Mouse (Mus musculus) hematopoietic stem cell, adult 5-6 weeks (primary cell): ENCODE results near the gene Gm20604. TPM values are rescaled to one million over a fixed set of nuclear protein-coding genes. Genes with fewer than 3 reads are reported as not detected.

ENCODE experiments used
- ATAC-seq, 2 experiments: fragments of 125-278 bp in 1 of 2; replicated peaks in 1 of 2; 2 replicates each; pipeline ENCODE4 v1.8.0; 2016 to 2017; ENCODE audit warnings: inconsistent platforms in 2 of 2, mild to moderate bottlenecking in 2 of 2, moderate number of reproducible peaks in 2 of 2, low read depth in 1 of 2, moderate TSS enrichment in 1 of 2; ENCODE audit not compliant: low FRiP score in 2 of 2, poor library complexity in 2 of 2, severe bottlenecking in 2 of 2, insufficient read depth in 1 of 2, low TSS enrichment in 1 of 2
- total RNA-seq: library from RNA; stranded (forward); fragments of 172-1452, 232-1000 nt; gene quantifications from 2 replicates; pipeline ENCODE4 v1.2.3, GENCODE M21; 2017

The Gm20604 gene
- total RNA-seq, 1 experiment from 2014 or later = 9.8 TPM

DNA sequence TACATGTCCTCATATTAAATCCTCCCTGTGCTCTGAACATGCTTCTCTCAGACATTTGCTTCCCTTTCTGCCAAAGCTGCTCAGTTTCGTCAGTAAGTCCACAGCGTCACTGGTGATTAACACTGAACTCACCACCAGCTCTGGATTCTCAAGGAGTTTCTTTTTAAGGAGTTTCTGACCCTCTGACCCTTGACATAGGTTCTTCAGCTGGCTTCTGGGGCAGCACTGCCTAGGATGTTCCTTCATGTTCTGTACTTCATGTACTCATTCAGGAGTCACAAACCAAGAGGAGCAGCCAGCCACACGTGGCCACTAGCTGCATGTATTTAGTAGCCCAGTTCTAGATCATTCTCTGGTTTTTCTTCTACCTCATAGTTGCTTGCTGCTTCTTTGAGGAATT, 10.2 kb downstream of the Gm20604 start:
- no peak for ATAC-seq

DNA sequence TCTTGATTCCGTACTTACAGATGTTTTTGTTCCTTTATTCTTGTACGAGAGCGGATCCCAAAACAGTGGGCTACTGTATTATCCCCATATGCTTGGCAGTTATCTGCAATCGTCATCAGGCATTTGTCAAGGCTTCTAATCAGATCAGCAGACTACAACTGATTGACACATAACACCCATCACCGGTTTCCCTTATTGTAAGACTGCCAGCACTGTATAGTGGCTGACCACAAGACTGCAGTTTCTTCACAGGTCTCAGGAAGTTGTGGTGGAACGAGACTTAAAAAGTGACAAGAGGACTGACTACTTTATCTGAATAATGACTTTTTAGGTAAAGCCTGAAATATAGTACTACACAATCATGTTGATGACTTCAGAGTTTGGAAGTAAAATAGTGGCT, 13.6 kb downstream of the Gm20604 start:
- ATAC-seq = peak; percentile 68 to 70

DNA sequence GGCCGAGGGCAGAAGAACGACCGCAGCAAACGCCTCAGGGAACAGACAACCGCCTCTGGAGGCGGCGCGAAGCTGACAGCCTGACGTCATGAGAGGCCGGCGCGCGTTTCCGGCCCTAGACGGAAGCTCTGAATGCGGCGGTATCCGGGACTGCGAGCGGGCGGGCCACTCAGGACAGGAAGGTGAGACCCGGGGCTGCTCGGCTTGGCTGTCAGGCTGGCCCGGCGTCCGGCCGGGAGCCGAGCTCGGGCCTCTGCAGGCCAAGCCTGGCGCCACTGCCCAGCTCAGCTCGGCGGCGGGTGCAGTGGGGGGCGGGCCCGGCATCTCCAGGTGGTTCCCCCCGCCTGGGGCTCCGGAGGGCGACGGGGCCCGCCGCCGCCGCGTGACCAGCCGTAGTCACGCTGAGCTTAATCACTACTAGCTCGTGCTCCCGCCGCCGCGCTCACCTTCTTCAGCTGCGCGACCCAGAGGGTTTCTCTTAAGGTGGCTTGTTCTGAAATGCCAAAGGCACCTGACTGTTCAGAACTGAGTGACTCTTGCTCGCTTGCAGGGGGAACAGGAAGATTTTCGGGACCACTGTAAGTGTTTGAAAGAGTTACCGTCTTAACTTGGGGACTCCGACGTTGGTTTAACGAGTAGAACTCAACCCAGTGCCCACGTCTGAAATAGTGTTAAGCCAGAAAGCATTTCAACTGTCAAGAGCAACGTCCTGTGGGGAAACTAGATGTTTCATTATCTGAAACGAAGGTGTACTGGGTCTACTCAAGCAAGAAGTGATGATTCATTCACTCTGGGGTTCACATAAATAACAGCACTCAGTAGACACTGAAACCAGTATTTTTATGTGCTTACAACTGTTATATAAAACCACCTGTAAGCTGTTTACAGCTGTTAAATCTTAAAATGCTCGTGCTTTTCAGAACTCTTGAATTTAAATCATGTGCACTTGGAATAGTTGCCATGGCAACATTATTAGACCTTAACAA, 14.6 kb downstream of the Gm20604 start, which contains the start of the genes Moap1 and Tmem251:
Moap1 (minus strand) TSS at position 73 of the 986 bp plus-strand sequence.
Tmem251 (plus strand) TSS at position 174 of the 986 bp plus-strand sequence.
- peak; percentile 91 to 94 for ATAC-seq

DNA sequence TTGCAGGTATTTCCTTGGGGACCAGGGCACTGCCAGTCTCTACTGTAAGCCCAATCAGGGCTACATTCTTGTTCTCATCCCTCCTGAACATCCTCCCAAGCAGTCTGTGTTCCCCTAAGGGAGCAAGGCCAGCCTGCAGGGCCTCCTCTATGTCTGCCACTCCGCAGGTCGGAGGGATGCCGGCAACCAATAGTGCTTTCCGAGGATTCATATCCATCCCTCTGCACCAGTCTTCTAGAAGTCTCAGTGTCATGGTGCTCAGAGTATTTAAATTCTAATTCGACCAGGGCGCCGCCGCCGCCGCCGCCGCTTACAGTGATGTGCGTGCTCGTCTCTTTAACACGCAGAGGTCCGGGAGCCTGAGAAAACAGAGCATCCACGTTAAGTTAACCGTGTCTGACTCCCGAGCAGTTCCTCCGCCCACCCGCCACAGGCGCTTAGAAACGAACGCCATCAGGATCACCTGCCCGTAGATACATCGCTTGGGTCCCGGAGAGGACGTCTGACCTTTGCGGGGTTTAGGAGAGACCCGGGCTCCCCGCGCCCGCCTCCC, 15.4 kb downstream of the Gm20604 start:
- peak; percentile 29 to 34; a peak in 3 of 4 replicates for ATAC-seq

DNA sequence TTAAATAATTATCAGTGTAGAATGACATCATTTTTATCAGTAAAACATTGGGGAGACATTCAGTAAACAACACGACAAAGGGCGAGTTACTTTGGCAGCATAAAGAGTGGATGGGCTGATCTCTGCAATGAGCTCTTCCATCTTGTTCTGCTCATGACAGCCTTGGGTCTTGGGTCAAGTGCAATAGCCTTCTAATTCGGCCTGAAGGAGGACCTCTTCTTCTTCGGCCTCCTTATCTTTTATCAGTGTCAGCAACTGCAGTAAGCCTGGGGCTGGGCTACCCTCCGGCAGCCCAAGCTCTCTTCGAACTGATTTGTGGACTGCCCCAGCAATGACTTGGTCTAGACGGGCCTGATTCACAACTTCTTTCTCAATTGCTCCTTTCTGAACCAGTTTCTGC, 16.4 kb downstream of the Gm20604 start:
- no peak for ATAC-seq

DNA sequence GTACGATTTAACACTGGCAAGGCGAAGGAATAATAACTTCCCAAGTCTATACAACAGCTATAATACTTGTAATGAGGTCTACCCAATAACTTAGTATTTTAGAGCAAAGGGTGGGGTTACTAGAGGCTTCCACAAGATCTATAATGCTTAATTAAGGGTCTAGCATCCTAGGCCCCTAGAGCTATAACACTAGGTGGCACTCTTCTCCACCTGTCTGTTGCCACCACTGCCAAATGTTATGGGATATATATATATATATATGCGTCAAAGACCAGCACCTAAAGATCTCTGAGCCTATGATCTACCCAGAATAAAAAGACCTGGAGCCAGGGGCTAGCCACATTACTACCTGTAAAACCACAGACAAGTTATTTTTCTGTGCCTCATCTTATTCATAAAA, 18.2 kb downstream of the Gm20604 start:
- ATAC-seq = no peak

DNA sequence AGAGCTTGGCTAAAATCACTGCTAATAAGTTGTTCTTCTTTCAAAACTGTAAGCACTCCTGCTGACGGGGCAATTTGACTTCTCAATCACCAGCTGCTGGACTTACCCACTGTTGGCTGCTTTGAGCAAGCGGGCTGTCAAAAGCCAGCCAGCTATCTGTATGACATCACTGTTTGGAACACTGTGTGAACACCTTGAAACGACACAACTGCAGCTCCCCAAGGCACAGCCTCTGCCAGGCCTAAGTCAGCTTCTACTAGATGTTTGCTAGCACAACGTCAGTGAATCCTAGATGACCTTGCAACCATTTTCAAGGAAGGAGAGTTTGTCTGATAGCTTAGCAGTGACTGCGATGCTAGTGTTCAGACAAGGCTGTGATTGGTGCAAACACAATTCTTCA, 19.4 kb downstream of the Gm20604 start:
- no peak for ATAC-seq

DNA sequence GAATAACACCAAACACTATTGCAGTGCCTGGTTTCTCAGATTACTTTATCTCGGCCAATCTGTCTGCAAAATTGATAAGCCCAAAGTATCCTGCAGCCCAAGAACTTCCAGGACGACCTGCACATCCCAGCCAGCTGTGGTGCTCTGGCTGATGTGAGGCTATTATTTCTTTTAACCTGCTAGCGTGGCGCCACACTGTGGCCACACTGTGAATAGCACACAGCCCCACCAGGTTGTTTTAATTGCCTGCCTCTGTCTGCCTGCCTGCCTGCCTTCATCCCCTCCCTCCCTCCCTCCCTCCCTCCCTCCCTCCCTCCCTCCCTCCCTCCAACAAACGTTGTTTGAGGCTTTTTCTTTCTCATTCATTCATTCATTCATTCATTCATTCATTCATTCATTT, 25.1 kb downstream of the Gm20604 start:
- ATAC-seq = peak; percentile 69 to 81

DNA sequence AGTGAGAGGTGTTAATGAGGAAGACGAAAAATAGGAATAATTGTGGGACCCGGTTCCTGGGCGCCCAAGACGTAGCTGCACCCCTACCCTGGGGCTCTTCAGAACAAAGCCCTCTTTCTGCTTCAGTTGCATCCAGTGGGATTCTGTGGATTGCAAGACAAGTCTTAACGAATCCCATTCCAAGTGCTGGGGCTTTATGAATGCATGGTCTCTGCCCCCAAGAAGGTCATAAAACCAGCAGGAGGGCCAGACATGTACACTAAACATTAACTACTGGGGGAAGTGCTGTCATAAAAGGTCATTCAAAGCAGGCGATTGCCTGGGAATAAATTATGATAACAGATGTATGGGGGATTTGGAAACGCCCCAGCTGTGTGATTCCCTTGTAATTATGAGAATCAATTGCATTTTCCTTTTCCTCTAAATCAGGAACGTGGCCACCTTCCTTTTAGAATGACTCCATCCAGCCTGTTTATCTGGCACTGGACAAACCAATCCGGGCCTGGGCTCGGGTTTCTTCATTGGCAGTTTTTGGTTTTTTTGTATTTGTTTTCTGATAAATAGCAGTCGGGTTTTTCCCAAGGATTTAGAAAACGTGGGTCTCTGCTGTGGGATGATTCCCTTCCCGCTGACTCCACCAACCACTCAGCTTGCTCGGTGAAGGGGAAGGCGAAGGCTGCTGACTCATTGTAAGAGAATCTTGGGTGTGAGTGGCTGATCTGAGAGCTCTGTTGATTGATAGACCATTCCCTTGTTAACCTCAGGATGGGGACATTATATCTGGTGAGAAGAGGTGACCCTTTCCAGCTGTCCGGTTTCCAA, 27.5 kb downstream of the Gm20604 start:
- ATAC-seq = no peak

DNA sequence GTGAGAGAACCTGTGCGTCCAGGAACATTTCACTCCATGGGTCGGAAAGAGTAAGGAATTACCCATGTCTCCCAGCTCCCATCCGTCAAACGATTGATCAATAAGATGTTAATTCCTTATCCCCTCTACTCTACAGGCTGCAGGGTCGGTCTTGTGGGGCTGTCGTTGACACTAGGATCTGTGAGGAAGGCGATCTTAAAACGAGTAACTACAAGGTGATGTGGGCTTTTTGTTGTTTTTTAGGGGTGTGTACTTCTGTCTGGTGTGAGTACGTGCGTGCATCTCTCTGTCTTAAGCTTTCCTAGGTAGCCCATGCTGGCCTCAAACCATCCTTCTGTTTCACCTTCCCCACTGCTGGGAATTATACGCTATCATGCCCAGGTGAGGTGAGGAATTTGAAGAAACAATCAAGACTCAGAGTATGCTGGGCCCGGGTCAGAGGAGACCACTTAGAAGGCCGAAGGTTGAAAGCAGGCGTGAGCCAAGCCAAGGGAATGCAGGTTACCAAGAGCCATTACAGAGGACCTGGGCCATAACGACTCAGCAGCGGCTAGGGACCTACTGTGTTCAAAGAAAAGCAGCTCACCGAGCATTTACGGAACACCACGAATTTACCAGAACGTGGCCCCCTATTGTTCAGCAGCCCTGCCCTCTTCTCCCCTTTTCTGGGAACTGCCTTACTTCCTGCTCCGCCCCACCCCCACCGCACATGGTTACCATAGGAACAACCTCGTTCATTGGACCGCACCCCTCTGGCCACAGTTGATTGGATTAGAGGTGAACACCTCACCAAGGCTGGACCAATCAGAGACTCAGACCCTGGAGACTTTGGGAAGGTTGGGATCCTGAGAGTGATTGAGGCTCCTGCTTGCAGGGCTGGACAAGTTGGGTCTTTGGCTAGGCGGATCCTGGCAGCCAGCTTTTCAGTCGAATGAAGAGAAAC, 28.3 kb downstream of the Gm20604 start:
- ATAC-seq = peak; percentile 81 to 82

DNA sequence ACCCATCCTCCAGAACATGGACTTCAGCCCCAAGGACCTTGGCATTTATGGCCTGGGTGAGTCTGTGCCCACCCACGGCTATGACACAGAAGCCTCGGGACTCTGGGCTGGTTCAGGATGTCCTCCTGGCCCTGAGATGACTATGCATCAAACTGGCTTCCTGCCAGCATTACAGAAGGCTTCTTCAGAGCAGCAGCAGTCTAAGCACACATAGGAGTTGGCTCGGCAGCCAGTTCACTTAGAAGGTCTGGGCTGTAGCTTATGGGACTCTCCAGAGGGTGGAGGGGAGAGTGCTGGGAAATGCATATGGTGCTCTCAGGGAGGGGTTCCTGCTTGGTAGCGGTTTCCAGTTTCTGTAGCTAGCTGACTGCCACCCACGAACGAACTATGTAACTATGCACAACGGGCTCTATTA, 32.7 kb downstream of the Gm20604 start:
- ATAC-seq = no peak

DNA sequence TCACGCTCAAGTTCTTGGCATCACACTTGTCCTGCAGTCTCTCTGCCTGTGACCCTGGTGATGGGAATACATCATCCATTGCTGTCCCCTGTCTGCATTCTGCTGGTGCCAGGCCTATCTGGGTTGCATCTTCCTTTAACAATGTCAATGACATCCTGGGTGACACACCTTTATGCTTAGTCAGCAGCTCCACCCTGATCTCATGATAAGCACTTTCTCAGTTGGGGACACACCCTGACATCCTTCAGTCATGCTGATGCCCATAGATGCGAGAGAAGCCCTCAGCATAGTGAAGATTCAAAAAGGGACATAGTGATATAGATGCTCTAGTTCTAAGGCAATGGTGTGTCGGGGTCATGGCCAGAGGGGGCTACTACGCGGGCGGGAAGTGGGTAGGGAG, 33.3 kb downstream of the Gm20604 start:
- no peak for ATAC-seq

DNA sequence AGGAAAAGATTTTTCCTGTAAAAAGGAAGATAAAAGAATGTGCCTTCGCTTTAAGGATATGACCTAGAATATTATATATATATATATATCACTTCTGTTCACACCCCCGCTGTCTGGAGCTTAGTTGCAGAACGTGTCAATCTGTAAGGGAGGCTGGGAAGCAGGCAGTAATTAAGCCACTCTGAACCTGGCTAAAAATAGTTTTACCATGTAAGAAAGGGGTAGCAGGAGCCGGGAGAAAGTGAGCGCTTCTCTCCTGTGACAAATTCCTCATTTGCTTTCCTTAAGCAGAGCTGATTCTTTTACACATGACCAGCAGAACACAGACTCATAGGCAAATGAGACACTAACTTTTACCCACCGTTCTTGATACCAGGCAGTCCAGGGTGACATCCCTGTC, 34.6 kb downstream of the Gm20604 start:
- no peak for ATAC-seq

DNA sequence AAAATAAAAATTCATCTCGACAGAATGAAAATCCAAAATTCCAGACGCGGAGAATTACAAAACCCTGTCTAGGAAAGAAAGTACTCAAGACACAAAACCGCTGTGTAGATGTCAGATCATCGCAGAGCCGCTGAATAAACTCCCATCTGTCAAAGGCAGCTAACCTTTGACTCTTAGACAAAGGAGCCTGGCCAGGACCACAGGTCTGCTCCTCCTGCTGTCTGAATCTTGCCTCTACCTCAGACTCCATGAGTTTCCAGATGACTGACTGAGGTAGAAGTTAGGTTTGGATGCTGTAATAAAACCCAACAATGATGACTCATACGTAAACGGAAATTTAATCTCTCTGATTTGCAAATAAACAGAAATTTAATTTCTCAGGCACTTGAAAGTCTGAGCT, 35.5 kb downstream of the Gm20604 start:
- no peak for ATAC-seq

DNA sequence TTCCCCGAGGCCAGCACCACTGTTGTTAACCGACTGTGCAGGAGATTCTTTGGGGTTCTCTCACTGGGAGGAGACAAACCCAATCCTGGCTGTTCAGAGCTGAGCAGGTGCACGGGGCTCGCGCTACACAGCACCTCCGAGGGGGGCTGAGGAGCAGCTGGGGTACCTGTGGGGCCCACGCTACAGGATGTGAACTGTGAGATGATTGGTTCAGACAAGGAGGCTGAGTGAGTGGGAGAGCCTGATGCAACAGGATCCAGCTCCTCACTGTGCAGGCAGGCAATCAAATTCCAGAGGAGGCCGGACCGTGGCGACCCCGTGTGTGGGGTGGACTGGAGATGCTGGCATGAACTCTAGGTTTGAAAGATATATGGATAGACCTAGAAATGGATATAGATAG, 36.0 kb downstream of the Gm20604 start:
- ATAC-seq = no peak

DNA sequence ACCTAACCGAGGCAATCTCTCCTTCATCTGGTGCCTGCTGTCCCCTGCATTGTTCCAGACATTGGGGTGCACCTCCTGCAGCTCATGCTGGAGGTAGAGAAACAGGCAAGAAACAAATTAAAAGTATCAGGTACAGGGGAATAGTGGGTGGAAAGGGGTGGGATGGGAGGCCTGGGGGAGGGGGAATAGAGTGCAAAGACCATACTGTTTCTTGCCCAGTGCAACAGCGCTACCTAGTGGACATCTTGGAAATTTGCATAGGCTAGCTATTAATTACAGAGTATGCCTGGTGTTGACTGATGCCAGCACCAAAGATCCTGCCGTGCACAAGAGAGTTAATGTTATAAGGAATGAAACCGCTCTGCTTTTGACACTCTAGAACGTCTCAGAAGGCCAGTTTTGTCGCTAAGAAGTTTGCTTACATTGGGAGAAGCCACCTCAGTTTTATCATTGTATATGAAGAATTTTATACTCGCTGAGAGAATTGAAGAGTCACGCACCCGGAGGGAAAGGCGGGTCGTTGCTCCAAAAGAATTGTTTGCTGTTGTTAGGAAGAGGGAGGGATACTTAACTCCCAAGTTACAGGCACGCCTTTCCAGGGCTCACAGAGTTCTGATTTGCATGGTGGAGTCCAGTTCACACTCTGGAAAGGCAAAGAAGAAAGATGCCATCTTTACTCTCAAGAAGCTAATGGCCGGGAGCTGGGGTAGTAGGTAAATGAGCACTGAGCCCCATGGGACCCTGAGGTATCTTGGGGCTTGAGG, 38.7 kb downstream of the Gm20604 start:
- peak; percentile 72 to 73 for ATAC-seq
